Mouse (Mus musculus): ENCODE measurements at regions not wholly inside any gene's neighbourhood (a gene's known extent, or its start where the extent isn't known, plus 50 kb on each side); places are given as distances from the start of the nearest gene placed in this dataset.

- DNase-seq (ENCODE audit: low read depth, low spot score): no peak
These were observed 219.6 kb upstream of the G2e3 start for GRCm38 (mm10) chr12:51128274-51128673.

GRCm38 (mm10) chr12:51118781-51119180 lies 229.1 kb upstream of the G2e3 start:
- DNase-seq (ENCODE audit: low read depth, low spot score): no peak

GRCm38 (mm10) chr12:51118021-51118694 lies 229.7 kb upstream of the G2e3 start:
- DNase-seq (ENCODE audit: low read depth, low spot score): no peak

GRCm38 (mm10) chr12:51117436-51118020 lies 230.3 kb upstream of the G2e3 start:
- no peak for DNase-seq (ENCODE audit: low read depth, low spot score)

GRCm38 (mm10) chr12:51111811-51112210 lies 236.1 kb upstream of the G2e3 start:
- DNase-seq (ENCODE audit: low read depth, low spot score): no peak

GRCm38 (mm10) chr12:51108044-51108443 lies 239.8 kb upstream of the G2e3 start:
- DNase-seq (ENCODE audit: low read depth, low spot score): no peak

GRCm38 (mm10) chr12:51103541-51104042 lies 244.3 kb upstream of the G2e3 start:
- no peak for DNase-seq (ENCODE audit: low read depth, low spot score)

- no peak for DNase-seq (ENCODE audit: low read depth, low spot score)
These were observed 246.2 kb upstream of the G2e3 start for GRCm38 (mm10) chr12:51101636-51102035.

- DNase-seq (ENCODE audit: low read depth, low spot score): no peak
These were observed 247.0 kb upstream of the G2e3 start for GRCm38 (mm10) chr12:51100868-51101267.

- no peak for DNase-seq (ENCODE audit: low read depth, low spot score)
These were observed 251.9 kb upstream of the G2e3 start for GRCm38 (mm10) chr12:51095974-51096373.

- no peak for DNase-seq (ENCODE audit: low read depth, low spot score)
These were observed 258.5 kb upstream of the G2e3 start for GRCm38 (mm10) chr12:51089324-51089723.

GRCm38 (mm10) chr12:51081809-51082208 lies 266.1 kb upstream of the G2e3 start:
- no peak for DNase-seq (ENCODE audit: low read depth, low spot score)

- DNase-seq (ENCODE audit: low read depth, low spot score): no peak
These were observed 274.4 kb upstream of the G2e3 start for GRCm38 (mm10) chr12:51073503-51073902.

- DNase-seq (ENCODE audit: low read depth, low spot score): no peak
These were observed 286.9 kb upstream of the G2e3 start for GRCm38 (mm10) chr12:51060931-51061330.

- DNase-seq (ENCODE audit: low read depth, low spot score): no peak
These were observed 289.3 kb upstream of the G2e3 start for GRCm38 (mm10) chr12:51058569-51058968.

GRCm38 (mm10) chr12:51058104-51058503 lies 289.8 kb upstream of the G2e3 start:
- DNase-seq (ENCODE audit: low read depth, low spot score): no peak

GRCm38 (mm10) chr12:51047116-51047515 lies 300.7 kb upstream of the G2e3 start:
- DNase-seq (ENCODE audit: low read depth, low spot score): no peak

GRCm38 (mm10) chr12:51045437-51045836 lies 302.4 kb upstream of the G2e3 start:
- no peak for DNase-seq (ENCODE audit: low read depth, low spot score)

- no peak for DNase-seq (ENCODE audit: low read depth, low spot score)
These were observed 302.8 kb upstream of the G2e3 start for GRCm38 (mm10) chr12:51045020-51045419.

- no peak for DNase-seq (ENCODE audit: low read depth, low spot score)
These were observed 315.7 kb upstream of the G2e3 start for GRCm38 (mm10) chr12:51032193-51032592.

GRCm38 (mm10) chr12:51028601-51029174 lies 319.2 kb upstream of the G2e3 start:
- no peak for DNase-seq (ENCODE audit: low read depth, low spot score)

- no peak for DNase-seq (ENCODE audit: low read depth, low spot score)
These were observed 321.8 kb upstream of the G2e3 start for GRCm38 (mm10) chr12:51026046-51026445.

GRCm38 (mm10) chr12:51025531-51025930 lies 322.3 kb upstream of the G2e3 start:
- DNase-seq (ENCODE audit: low read depth, low spot score): no peak
